Mouse (Mus musculus): ENCODE measurements around the gene Acer3. TPM values are rescaled to one million over a fixed set of nuclear protein-coding genes. Genes with fewer than 3 reads are reported as not detected.
A peak's percentile ranks its signal among the peaks of the same experiment; 100 is the strongest.

The Acer3 gene
- total RNA-seq, 1 experiment from 2014 or later = 7.4 TPM

- peak; percentile 81 for ATAC-seq (ENCODE audit: extremely low read depth, insufficient number of reproducible peaks, low FRiP score, poor library complexity, severe bottlenecking)
Measured at GRCm38 (mm10) chr7:98164999-98165528, 155.9 kb downstream of the Acer3 start.

GRCm38 (mm10) chr7:98164382-98164998 lies 156.5 kb downstream of the Acer3 start:
- no peak for ATAC-seq (ENCODE audit: extremely low read depth, insufficient number of reproducible peaks, low FRiP score, poor library complexity, severe bottlenecking)

- ATAC-seq (ENCODE audit: extremely low read depth, insufficient number of reproducible peaks, low FRiP score, poor library complexity, severe bottlenecking) = no peak
Measured at GRCm38 (mm10) chr7:98163700-98164099, 157.3 kb downstream of the Acer3 start.

- no peak for ATAC-seq (ENCODE audit: extremely low read depth, insufficient number of reproducible peaks, low FRiP score, poor library complexity, severe bottlenecking)
Measured at GRCm38 (mm10) chr7:98162239-98162638, 158.8 kb downstream of the Acer3 start.

GRCm38 (mm10) chr7:98160041-98160740 lies 160.8 kb downstream of the Acer3 start:
- no peak for ATAC-seq (ENCODE audit: extremely low read depth, insufficient number of reproducible peaks, low FRiP score, poor library complexity, severe bottlenecking)

GRCm38 (mm10) chr7:98158481-98158880 lies 162.5 kb downstream of the Acer3 start:
- no peak for ATAC-seq (ENCODE audit: extremely low read depth, insufficient number of reproducible peaks, low FRiP score, poor library complexity, severe bottlenecking)

GRCm38 (mm10) chr7:98157636-98158332 lies 163.2 kb downstream of the Acer3 start:
- ATAC-seq (ENCODE audit: extremely low read depth, insufficient number of reproducible peaks, low FRiP score, poor library complexity, severe bottlenecking) = no peak

Other genes starting within 250 kb of the Acer3 start
- 11.0 and 12.6 TPM in 2 replicates for gene Myo7a, start 201.7 kb downstream of the Acer3 start, total RNA-seq (2017)
- gene Omp, start 175.7 kb downstream of the Acer3 start, total RNA-seq (2017) = 0.61 and 1.4 TPM in 2 replicates
- gene Capn5, start 142.9 kb downstream of the Acer3 start, total RNA-seq (2017) = 7.6 and 11.2 TPM in 2 replicates
- gene B3gnt6, start 121.7 kb downstream of the Acer3 start, total RNA-seq (2017) = not detected in 2 replicates
- not detected in 2 replicates for gene Tsku, start 40.1 kb upstream of the Acer3 start, total RNA-seq (2017)
- gene Gucy2d, start 119.2 kb upstream of the Acer3 start, total RNA-seq (2017) = not detected in 2 replicates
- 0.25 and 0.93 TPM in 2 replicates for gene Lrrc32, start 168.1 kb upstream of the Acer3 start, total RNA-seq (2017)